Mouse (Mus musculus) adrenal gland (tissue): ENCODE data around the gene Ube2z.

Experiments
- intact Hi-C: fragments of 180-260 bp; cut with DNase I; formaldehyde crosslinking; loops from one replicate; pipeline ENCODE4 v1.15.1; 2025

Gene Ube2z

DNA sequence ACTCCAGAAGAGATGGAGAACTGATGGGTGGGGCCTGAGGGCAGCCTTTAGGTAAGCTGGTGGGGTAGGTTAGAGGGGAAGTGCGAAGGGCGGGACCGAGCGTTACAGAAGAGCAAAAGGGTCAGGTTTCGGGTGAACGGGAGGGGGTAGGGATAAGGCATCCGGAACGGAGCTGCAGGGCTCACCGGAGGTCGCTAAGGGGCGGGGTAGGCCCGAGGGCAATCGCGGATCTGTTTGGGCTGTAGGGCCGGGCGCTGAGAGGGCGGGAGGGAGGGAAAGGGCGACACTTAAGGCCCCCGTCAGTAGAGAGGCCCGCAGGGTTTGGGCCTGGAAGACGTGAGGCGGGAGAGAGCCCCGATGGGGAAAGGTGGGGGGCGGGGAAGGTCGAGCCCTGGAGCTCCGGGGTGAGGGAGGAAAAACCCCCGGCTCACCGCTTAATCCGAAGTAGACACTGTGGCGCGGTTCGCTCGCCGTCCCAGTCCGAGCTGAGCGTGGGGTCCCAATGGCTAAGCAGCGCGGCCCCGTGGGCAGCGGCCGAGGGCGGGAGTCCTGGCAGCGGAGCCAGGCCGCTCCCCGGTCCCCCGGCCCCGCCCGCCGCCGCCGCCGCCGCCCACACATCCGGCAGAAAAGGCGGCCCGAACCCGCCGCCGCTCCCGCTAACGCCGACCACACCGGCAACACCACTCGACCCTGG lies 520 bp downstream of the Ube2z start:
- intact Hi-C loops, result no loop called here

DNA sequence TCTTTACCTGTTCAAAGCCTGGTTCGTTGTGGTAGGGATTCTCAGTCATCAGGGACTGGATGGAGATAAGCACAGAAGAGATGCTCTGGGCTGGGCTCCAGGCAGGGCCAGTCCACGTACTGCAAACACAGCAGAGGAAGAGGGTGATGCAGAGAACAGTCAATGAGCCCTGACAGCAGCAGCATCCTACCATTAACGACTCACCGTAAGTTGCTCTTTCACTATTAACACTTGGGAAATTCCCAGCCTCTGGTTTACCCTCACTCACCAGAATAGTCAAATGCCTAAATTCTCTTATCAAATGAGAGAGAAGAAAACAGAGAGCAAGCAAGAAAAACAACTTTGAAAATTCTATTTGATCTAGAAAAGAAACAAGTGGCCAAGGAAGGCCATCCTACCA lies 6.9 kb downstream of the Ube2z start:
- intact Hi-C loops, result no loop called here

DNA sequence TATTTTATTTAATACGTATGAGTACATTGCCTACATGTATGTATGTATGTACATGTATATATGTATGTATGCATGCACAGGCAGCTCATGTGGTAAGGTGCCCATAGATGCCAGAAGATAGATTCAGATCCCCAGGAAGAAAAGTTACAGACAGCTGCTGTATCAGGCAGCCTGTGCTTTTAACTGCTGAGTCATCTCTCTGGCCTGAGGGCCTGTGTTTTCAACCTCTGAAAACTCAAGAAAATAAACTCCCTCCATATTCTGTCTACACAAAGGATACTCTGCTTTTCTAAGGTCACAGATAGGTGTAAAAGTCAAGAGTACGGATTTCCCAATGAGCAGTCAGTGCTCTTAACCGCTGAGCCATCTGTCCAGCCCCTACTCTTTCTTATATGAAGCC lies 14.3 kb downstream of the Ube2z start:
- intact Hi-C loops, result no loop called here

DNA sequence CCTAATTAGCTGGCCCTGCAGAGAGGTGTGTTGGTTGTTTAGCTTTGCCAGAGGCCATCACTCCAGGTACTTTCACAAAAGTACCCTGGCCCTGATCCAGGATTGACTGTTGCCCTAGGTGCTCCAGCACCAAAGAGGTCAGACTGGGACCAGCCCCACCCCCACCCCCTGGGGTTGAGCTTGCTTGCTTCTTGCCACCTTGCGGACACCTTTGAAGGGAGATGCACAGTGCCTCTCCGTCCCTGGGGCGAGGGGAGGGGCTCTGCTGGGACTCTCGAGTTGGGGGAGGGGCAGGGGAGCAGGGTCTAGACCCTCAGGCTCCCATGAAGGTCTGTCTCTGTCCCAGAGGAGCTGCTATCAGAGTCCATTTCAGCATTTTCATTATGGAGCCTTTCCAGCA lies 15.2 kb downstream of the Ube2z start:
- intact Hi-C loops, result no loop called here

DNA sequence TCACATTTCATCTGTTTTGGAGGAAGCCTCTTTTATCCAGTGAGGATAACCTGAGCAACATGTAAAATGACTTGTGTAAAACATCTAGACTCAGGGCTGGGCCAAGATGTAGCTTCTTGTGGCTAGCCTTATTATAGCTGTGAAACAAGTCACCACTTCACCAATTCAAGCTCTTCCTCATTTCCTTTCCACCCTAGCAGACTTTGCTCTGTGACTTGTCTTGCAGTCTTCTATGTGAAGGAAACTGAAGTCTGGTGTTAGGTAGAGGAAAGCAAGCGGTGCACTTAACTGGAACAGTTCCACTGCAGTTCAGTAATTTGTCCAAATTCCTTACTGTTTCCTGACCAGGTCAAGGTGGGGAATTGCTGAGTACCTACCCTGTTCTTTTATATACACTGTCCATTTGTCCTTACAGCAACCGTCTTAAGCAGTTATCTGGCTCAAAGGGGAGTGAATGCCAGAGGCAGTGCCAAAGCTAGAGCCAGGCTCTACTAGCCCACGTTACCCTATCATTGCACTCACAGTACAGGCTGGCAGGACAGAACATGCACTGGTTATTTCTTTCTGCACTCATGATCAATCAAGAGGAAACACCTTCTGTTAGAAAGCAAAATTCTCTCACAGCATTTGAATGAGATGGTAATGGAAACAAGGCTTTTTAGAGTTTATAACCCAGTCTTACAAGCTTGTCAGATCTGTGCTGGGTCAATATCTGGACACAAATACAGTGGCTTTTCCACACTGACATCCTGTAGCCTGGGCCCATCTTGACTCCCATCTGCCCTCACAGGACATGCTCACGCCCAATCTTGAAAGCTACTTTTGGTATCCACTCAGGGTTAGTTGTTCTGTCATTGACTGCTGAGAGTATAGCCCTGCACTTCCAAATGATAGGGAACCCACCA lies 17.5 kb downstream of the Ube2z start:
- intact Hi-C loops, result no loop called here

DNA sequence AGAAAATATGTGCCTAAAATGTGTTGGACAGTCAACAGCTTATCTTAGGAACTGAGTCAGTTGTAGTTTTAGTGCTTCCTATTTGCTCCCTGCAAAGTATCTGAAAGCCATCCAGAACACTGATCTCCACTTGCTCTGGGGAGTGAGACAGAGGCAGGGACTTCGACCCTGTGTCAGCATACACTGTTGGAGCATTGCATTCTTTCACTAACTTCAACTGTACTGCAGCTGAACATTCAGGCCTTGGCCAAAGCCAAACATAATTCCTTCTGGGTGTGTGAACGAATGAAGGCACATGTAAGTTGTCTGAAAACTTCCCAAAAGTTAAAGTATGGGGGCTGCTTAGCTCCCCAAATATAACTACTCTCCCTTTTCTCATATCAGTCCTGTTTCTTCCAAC lies 18.4 kb downstream of the Ube2z start:
- intact Hi-C loops, result no loop called here

DNA sequence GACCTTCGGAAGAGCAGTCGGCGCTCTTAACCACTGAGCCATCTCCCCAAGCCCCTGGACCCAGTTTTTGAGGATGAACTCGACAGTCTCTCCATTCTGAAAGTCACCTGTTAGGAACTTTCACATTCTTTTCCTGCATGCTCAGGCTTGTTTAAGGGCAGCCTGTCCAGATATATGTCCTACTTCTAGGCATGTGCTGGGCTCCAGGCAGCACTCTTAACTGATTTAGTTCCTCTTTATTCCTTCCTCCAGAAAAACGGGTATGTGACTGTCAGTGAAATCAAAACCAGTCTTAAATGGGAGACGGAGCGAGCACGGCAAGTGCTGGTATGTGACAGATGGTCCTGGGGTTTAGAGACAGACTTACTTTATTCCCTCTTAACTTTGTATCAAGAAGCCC lies 19.2 kb downstream of the Ube2z start:
- intact Hi-C loops, result no loop called here

DNA sequence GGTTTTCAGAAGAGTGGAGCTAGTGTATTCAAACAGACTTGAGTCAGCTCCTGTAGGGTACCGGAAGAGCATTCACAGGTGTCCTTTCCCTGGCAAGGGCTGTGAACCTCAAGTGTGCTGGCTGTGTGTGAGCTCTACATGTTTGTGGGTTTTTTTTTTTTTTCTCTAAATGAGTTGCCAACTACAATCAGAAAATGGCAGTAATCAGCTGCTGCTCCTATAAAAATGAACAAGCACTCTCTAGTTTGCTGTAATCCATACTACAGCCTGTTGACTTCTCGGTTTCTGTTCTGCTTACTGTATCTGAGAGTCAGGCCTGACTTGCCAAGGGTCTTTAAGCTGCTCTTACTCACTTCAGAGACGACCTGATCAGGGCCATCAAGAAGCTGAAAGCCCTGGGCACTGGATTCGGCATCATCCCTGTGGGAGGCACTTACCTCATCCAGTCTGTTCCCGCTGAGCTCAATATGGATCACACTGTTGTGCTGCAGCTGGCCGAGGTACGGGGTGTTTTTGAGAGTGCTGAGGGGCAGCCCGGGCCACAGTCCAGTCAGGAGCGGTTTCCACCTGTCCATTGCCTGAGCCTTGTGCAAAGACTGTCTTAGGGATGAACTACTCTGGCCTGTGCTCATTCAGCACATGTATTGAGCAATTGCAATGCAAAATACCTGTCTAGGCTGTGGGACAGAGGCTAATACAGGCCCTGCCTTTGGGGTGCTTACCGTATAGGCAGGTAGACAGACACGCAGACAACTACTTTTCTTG lies 20.2 kb downstream of the Ube2z start:
- intact Hi-C loops, result no loop called here

DNA sequence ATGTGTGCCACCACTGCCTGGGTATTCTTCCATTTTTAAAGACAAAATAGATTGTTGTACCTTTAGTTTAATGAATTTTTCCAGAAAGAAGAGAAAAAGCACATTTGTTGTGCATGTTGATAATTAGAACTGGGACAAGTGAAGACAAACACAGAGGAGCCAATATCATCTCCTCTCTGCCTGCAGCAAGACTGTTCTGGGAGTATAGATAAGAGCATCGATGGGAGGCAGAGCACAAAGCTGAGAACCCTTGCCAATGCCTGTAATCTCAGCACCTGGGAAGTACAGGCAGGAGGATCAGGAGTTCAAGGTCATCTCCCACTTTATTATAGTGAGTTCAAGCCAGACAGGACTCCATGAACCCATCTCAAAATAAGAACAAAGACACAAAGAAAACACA lies 26.6 kb downstream of the Ube2z start:
- intact Hi-C loops, result no loop called here

DNA sequence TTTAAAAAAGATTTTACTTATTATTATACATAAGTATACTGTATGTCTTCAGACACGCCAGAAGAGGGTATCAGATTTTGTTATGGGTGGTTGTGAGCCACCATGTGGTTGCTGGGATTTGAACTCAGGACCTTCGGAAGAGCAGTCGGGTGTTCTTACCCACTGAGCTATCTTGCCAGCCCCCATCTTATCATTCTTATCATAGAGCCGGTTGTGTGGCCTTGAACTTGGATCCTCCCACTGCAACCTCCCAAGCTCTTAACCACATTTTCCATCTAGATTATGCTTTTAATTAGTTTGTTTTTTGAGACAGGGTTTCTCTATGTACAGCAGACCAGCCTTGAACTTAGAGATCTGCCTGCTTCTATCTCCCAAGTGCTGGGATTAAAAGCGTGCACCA lies 27.7 kb downstream of the Ube2z start:
- intact Hi-C loops, result no loop called here

DNA sequence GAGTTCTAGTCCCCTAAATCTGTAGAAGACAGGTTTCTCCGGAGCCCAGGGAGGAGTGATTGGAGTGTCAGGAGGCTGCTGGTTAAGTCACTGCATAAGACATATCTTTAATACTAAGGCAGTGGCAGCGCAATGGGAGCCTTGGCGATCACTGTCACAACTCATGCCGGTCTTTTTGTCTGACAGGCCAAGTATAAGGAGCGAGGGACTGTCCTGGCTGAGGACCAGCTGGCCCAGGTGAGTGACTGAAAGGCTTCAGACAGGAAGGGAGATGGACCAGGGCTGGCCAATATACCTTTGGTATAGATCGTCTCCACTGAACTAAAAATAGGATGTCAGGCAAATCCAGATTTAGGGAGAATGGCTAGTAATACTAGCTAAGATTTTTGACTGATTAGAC lies 30.1 kb downstream of the Ube2z start:
- intact Hi-C loops, result no loop called here

DNA sequence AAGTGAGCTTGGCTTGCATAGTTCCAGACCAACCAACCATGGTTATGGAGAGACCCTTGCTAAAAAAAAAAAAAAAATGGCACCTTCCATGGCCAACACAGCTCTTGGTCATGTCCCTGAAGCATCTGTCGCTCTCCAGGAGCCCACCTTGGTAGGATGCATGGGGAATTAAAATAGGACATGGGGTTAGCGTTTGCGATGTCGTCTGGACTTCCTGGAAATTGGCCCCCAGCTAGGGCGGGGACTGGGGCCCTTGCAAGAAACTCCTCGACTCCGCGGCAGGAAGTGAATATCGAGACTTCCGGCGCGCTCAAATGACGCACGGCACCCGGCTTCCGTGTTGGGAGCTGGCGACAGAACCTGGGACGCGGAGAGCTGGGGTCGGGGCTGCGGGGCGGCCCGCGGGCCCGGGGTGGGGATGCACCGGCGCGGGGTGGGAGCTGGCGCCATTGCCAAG lies 30.6 kb downstream of the Ube2z start, which contains the start of gene Snf8:
Gene Snf8 (plus strand): TSS at position 290 of the 457 bp plus-strand sequence.
- intact Hi-C loops, result no loop called here

DNA sequence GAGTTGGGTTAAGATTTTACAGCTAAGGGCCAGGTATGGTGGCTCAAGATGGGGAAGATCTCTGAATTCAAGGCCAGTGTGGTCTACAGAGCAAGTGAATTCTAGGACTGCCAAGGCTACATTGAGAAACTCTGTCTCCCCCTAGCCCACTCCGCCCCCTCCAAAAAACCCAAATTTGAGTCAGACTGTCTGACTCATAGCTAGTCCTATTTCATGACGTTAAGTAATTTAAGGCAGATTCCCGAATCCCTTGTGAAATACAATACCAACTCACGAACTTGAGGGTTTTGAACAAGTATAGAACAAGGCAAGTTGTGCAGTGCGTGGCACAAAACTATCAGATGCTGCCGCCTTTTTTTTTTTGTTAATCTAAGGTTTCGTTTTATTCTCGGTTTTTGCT lies 31.1 kb downstream of the Ube2z start:
- intact Hi-C loops, result no loop called here

DNA sequence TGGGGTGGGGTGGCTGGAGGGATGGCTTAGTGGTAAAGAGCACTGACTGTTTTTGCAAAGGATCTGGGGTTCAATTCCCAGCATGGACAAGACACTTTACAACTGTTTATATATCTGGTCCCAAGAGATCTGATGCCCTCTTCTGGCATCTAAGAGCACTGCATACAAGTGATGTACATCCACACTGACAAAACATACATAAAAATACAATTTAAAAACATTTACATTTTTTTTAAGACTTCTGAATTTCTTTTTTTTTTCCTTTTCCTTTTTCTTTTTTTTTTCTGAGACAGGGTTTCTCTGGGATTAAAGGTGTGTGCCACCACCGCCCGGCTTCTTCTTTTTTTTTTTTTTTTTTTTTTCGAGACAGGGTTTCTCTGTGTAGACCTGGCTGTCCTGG lies 31.9 kb downstream of the Ube2z start:
- intact Hi-C loops, result no loop called here

DNA sequence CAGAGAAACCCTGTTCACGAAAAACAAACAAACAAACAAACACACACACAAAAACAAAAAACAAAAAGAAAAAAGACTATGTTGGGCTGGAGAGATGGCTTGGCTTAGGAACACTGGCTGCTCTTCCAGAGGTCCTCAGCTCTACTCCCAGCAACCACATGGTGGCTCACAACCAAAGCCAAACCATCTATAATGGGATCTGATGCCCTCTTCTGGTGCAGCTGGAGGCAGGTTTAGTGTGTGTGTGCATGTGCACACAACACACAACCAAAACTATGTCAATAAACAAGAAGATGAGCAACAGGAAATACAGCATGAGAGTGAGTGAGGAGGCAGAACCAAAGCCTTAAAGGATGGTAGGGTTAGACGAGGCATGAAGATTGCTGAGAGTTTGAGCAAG lies 33.5 kb downstream of the Ube2z start:
- intact Hi-C loops, result no loop called here

DNA sequence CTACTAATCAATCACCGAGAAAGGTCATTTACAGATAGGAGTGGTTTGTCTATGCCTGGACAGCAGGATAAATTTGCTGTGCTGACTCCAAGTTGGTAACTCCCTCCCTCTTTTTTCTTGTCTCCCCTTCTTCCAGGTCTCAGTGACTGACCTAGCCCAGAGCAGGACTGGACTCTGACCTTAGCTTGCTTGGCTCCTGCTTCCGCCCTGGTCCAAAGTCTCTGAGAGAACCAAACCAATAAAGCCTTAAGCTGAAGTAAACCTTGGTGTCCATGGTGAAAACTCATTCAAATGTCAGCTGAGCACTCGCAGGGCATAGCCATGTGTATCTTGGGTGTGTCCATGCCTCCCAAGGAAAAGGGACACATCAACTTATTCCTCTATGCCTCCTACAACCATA lies 34.6 kb downstream of the Ube2z start:
- intact Hi-C loops, result no loop called here

DNA sequence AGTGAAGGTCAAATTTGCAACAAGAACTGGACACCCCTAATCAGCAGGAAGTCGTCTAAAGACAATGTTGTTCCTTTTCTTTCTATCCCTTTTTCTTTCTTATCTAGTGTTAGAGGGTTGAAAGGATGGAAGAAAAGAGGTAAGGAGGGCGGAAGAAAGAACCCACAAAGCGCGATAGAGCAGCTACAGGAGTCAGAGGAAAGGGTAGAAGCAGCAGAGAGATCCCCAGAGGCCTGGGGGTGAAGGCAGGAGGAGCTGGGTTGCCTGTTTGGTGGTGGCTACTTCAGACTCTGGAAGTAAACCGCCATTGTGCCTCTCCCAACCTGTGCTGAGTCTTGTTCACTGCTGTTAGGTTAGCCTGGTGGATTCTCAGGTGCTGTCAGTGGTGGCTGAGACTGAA lies 37.1 kb downstream of the Ube2z start:
- intact Hi-C loops, result no loop called here

DNA sequence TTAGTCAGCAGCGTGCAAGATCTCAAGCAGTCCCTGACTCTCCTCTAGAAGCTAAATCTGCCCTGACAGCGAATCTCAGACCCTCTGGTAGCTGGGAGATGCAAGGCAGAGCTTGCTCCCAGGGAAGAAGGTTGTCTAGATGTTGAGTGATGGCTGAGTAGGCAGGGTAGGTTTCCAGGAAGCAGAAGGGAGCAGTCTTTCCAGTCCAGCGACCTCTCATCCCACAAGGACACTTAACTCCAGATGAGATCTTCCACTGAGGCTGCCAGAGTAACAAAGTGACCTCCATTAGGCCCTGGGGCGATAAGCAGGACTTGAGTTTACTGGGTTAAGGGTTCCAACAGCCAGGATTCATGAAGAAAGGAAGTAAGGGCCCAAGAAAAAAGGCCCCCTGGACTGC lies 44.6 kb downstream of the Ube2z start:
- intact Hi-C loops, result no loop called here

DNA sequence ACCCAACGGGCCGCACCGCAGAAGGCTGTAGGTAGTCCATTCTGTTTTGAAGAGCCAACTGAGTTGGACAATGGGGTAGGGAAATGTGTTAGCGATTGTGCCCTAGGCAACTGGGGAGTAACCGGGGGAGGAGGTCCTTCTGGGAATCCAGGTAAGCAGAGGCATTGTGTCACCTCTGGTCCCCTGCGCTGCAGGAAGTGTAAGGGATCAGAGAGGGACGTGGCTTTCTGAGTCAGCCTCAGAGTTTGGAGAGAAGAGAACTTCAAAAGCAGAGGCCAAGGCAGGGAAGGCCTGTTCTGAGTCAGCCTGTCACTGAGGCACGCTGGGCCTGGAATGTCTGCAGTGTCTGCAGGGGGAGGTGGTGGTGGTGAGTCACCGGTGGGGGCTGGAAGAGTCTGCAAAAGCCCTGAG lies 47.2 kb downstream of the Ube2z start:
- intact Hi-C loops, result no loop called here

DNA sequence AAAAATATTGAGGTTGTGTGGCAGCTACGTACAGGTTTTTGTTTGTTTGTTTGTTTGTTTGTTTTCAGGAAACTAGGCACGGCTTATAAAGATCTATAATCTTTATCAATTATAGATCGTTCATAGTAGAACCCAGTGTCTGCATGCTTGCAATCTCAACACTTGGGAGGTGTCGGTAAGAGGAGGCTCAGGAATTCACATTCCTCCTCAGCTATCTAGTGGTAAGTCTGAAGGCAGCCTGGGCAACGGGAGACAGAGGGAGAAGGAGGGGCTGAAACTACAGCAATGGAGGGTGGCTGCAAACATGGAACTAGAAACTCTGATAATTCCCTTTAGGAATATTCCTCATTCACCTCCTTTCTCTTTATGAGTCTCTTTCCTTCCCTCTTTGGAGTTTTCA lies 49.8 kb downstream of the Ube2z start:
- intact Hi-C loops, result no loop called here

DNA sequence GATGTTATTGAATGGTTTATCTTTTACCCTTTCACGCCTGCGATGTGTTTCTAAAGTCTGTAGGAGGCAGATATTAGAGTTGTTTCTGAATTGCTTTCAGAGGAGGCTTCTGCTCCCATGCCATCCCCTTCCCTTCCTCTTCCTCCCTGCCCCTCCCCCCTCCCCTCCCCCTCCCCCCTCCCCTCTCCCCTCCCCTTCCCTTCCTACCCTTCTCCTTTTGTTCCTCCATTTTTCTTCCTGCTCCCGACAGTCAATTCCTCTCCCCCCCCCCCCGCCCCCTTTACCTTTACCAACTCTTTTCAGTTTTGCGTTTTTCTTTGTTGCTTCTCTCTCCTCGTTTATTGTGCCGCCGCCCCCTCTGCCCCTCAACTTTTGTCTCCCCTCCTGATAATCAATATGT lies 53.2 kb downstream of the Ube2z start:
- intact Hi-C loops, result no loop called here

DNA sequence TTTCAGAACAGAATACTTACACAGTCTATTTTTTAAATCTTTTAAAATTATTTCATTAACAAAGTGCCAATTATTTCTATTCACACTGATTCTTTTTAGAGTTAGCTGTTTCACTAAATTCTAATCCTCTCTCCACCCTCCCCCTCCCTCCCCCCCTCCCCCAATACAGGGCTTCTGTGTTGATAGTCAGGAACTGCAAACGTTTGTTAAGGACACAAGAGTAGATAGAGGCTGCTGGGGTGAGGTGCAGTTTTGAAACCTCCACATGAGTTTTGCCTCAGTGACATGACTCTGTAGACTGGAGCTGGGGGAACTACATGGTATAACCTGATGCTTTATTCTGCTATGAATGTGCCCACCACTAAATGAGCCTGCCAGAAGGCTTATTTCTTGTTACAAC lies 56.4 kb downstream of the Ube2z start:
- intact Hi-C loops, result loop anchor here (10.0 kb wide), 1 partner anchor 186 kb away; the partner anchor contains the start of gene Hoxb13
